Mouse (Mus musculus) spleen, adult 2 months (tissue): Measurements from ENCODE around the gene Mslnl.

ENCODE experiments used
- CTCF ChIP-seq: fragments of 200-500 bp; IDR thresholded peaks from 2 replicates; pipeline ENCODE4 v1.5.1; 2011; ENCODE audit warnings: mild to moderate bottlenecking, inconsistent platforms; ENCODE audit not compliant: insufficient read depth, insufficient read length, insufficient replicate concordance; ENCODE audit errors: extremely low read depth
- POLR2A ChIP-seq: fragments of 200-500 bp; IDR thresholded peaks from 2 replicates; pipeline ENCODE4 v1.6.1; 2011; ENCODE audit warnings: low read depth, low read length, inconsistent platforms

DNA sequence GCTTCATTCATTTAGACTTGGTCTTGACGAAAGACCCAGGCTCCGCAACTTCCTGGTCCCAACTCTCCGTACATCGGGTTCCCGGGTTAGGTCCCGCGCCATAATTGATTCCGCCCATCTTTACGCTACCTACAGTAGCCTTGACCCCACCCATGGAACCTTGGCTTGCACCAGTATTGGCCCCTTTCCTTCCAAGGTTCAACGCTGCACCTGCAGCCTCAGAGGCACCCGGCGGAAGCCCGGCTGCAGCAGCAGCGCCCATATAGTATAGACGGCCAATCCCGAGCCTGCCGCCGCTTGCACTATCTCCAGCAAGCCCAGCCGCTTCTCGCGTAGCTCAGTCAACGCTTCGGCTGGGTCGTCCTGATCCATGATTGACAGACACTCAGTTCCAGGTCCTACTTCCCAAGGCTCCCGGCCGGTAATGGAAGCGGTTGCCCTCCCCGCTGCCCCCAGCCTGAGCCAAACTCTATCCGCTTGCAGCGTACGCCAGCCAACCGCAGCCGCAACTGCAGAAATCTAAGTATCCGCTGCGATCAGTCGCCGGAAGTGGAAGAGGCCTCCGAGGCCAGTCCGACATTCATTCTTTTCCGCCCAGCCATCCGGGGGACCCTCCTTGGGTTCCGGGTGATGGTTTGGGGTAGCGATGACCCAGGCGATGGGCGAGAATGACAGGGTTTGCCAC, 56.1 kb downstream of the Mslnl start:
- TF ChIP-seq CTCF (no peak), POLR2A (peak; percentile 72)
